24 mouse cellular contexts compared by ENCODE assay signal in the genomic region with DNA sequence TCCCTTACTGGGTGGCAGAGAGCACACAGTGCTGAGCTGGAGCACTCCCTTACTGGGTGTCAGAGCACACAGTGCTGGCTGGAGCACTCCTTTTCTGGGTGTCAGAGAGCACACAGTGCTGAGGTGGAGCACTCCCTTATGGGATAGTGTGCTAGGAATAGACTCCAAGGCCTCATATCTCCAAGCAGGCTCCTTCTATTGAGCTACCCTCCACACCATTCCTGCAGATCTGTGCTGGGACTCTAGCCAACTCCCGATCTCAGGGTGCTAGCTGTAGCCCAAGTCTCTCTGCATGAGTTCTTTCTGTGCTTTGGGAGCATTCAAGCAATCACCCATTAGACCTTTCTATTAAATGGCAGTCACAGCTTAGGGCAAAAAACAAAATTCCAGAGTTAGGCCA. TPM values are rescaled to one million over a fixed set of nuclear protein-coding genes. Genes with fewer than 3 reads are reported as not detected.
DNase-seq lines count a peak whose midpoint lies in the region; ATAC-seq and TF ChIP-seq lines count a peak whose summit lies in the region.
"Had no signal": no experiment of that assay in that cellular context is flagged by ENCODE, and none has a peak within 500 bp of the region (broad histone marks: within the 10 kb centered on the region; RNA-seq: fewer than 3 reads in every experiment).

No protein-coding gene starts in this region.

- peak; percentile 62 for DNase-seq in heart, adult 11 months
- no peak for DNase-seq in heart, postnatal 14 days
- peak; percentile 60 for DNase-seq in midbrain, embryonic 11.5 days (ENCODE audit: low spot score, missing footprints)
- DNase-seq in G1E (ENCODE audit: low spot score): no peak
- DNase-seq in stomach, postnatal 0 days (ENCODE audit: low spot score): no peak
- DNase-seq: adrenal gland, adult 8-10 months; adrenal gland, postnatal 25 days; cerebellum, adult 11-12 months; cerebellum, adult 8-10 months; cerebellum, postnatal 10 days; cerebellum, postnatal 36 days; embryo, embryonic 11 days; gastrocnemius, adult 2 months; gastrocnemius, postnatal 14 days; heart, adult 18-20 months; heart, postnatal 36 days had no signal

- WGBS in midbrain, embryonic 11.5 days: 64% methylated on average over 1 of the region's 1 CpGs
- 62% methylated on average over 1 of the region's 1 CpGs for WGBS in midbrain, embryonic 13.5 days
- 96% methylated on average over 1 of the region's 1 CpGs for WGBS in stomach, postnatal 0 days

- no peak overlapping the region for H3K9ac ChIP-seq in midbrain, embryonic 11.5 days (ENCODE audit: low read length)
- H3K9ac ChIP-seq in midbrain, embryonic 13.5 days (replicated peaks): no peak overlapping the region
- no peak overlapping the region for H3K9ac ChIP-seq in stomach, postnatal 0 days (ENCODE audit: low read length)
- H3K9ac ChIP-seq: embryonic facial prominence, embryonic 15.5 days; hindbrain, embryonic 14.5 days had no signal

- no peak overlapping the region for H3K4me3 ChIP-seq in midbrain, embryonic 11.5 days (ENCODE audit: low read depth, low read length)
- no peak overlapping the region for H3K4me3 ChIP-seq in midbrain, embryonic 13.5 days (replicated peaks)
- H3K4me3 ChIP-seq in G1E (ENCODE audit: low read depth, low read length): peak overlapping the region; percentile 11; the same call in 1 of the 2 replicates
- no peak overlapping the region for H3K4me3 ChIP-seq in stomach, postnatal 0 days (ENCODE audit: low read depth, low read length)
- H3K4me3 ChIP-seq: embryonic facial prominence, embryonic 15.5 days; gastrocnemius, adult 2 months had no signal

- no peaks in the 10 kb centered on the region for H3K27me3 ChIP-seq in midbrain, embryonic 11.5 days (ENCODE audit: control insufficient read depth, insufficient read depth, low read length)
- H3K27me3 ChIP-seq in midbrain, embryonic 13.5 days: no peaks in the 10 kb centered on the region
- no peaks in the 10 kb centered on the region for H3K27me3 ChIP-seq in G1E (ENCODE audit: insufficient read depth, low read length)
- H3K27me3 ChIP-seq in stomach, postnatal 0 days (ENCODE audit: control insufficient read depth, insufficient read depth, low read length): no peaks in the 10 kb centered on the region
- H3K27me3 ChIP-seq: embryonic facial prominence, embryonic 15.5 days had no signal

- H3K27ac ChIP-seq in midbrain, embryonic 11.5 days (ENCODE audit: low read depth, low read length): no peak overlapping the region
- H3K27ac ChIP-seq in midbrain, embryonic 13.5 days: no peak overlapping the region
- no peak overlapping the region for H3K27ac ChIP-seq in stomach, postnatal 0 days (replicated peaks)
- H3K27ac ChIP-seq: embryonic facial prominence, embryonic 15.5 days; gastrocnemius, adult 2 months; hindbrain, embryonic 14.5 days had no signal

- TF ChIP-seq EP300 in stomach, postnatal 0 days (optimal IDR thresholded peaks at IDR 0.05): no peak

- H3K36me3 ChIP-seq in midbrain, embryonic 11.5 days (ENCODE audit: control insufficient read depth, insufficient read depth, low read length): no peaks in the 10 kb centered on the region
- no peaks in the 10 kb centered on the region for H3K36me3 ChIP-seq in midbrain, embryonic 13.5 days
- H3K36me3 ChIP-seq in G1E (replicated peaks): no peaks in the 10 kb centered on the region
- H3K36me3 ChIP-seq in stomach, postnatal 0 days (ENCODE audit: control insufficient read depth, insufficient read depth, low read length): no peaks in the 10 kb centered on the region
- H3K36me3 ChIP-seq: embryonic facial prominence, embryonic 15.5 days had no signal

- intact Hi-C loops in heart, postnatal 14 days (cut with DNase I): no loop called here

- no peak overlapping the region for H3K4me2 ChIP-seq in midbrain, embryonic 11.5 days
- H3K4me2 ChIP-seq in midbrain, embryonic 13.5 days (replicated peaks): no peak overlapping the region
- H3K4me2 ChIP-seq in stomach, postnatal 0 days (replicated peaks; ENCODE audit: low read depth): no peak overlapping the region
- H3K4me2 ChIP-seq: embryonic facial prominence, embryonic 15.5 days; heart, embryonic 11.5 days; hindbrain, embryonic 14.5 days had no signal

- ATAC-seq in midbrain, embryonic 11.5 days (ENCODE audit: low FRiP score): no peak
- ATAC-seq in midbrain, embryonic 13.5 days: no peak
- no peak for ATAC-seq in G1E (ENCODE audit: extremely low read depth, insufficient number of reproducible peaks, low FRiP score, poor library complexity, severe bottlenecking)
- ATAC-seq in stomach, postnatal 0 days (ENCODE audit: low FRiP score, low TSS enrichment): 0 out of 2 replicates have a peak, but pooled peaks have one; percentile 24
- ATAC-seq: activated CD4-positive, CD25-positive, alpha-beta regulatory T cell, adult 4 months; CD4-positive, CD25-positive, alpha-beta regulatory T cell, adult 4 months; forebrain, embryonic 14.5 days; intestine, postnatal 0 days had no signal

- 0 out of 2 replicates have a peak, but pooled peaks cover under 1% of the 10 kb centered on the region for H3K4me1 ChIP-seq in midbrain, embryonic 11.5 days (ENCODE audit: control insufficient read depth, insufficient read depth, low read length)
- peaks cover 21% of the 10 kb centered on the region for H3K4me1 ChIP-seq in midbrain, embryonic 13.5 days (replicated peaks)
- no peaks in the 10 kb centered on the region for H3K4me1 ChIP-seq in G1E (ENCODE audit: insufficient read depth, low read depth, low read length)
- no peaks in the 10 kb centered on the region for H3K4me1 ChIP-seq in stomach, postnatal 0 days (replicated peaks; ENCODE audit: control insufficient read depth, insufficient read depth)
- H3K4me1 ChIP-seq: embryonic facial prominence, embryonic 15.5 days had no signal

- TF ChIP-seq CTCF in G1E (IDR thresholded peaks at IDR 0.05; ENCODE audit: low read depth, low read length): no peak
- TF ChIP-seq CTCF in stomach, postnatal 0 days (IDR thresholded peaks at IDR 0.05; ENCODE audit: low read depth): no peak

- H3K9me3 ChIP-seq in midbrain, embryonic 11.5 days (ENCODE audit: control insufficient read depth, low read length): no peaks in the 10 kb centered on the region
- H3K9me3 ChIP-seq in midbrain, embryonic 13.5 days: no peaks in the 10 kb centered on the region
- H3K9me3 ChIP-seq in G1E (replicated peaks): peaks cover 75% of the 10 kb centered on the region
- H3K9me3 ChIP-seq in stomach, postnatal 0 days (ENCODE audit: control insufficient read depth, low read length): no peaks in the 10 kb centered on the region
- H3K9me3 ChIP-seq: embryonic facial prominence, embryonic 15.5 days had no signal

RNA-seq across cellular contexts. Expression of a gene that starts 54.5 kb away (rescaled TPM):
- under 1 TPM; 0.15 to 0.45 TPM for total RNA-seq in heart, postnatal 14 days (2021)
- 17.2 and 20.3 TPM in 2 replicates for polyA plus RNA-seq in midbrain, embryonic 11.5 days (2014; fragmentation: Nextera tagmentation; extraction: Ambion mirVana)
- 45.1 and 50.4 TPM in 2 replicates for polyA plus RNA-seq in midbrain, embryonic 13.5 days (2015; fragmentation: Nextera tagmentation; extraction: Ambion mirVana)
- not detected in 2 replicates for total RNA-seq in G1E (2014; fragmentation: Nextera tagmentation)
- total RNA-seq in G1E (2017): 0.22 and 0.23 TPM in 2 replicates
- not detected in 2 replicates for polyA plus RNA-seq in G1E (2012)
- 1.6 and 1.7 TPM in 2 replicates for polyA plus RNA-seq in stomach, postnatal 0 days (2015; fragmentation: Nextera tagmentation; extraction: Ambion mirVana)
- polyA plus RNA-seq: CD4-positive, CD25-positive, alpha-beta regulatory T cell, adult 4 months had no signal

Comparison
In these comparisons a context has a peak if more than half of its experiments do, and no peak if none do; other contexts are left out.
1. DNase-seq: peak in heart, adult 11 months (single experiment) and midbrain, embryonic 11.5 days (single experiment); none in heart, postnatal 14 days (0 of 2), G1E (single experiment) and stomach, postnatal 0 days (single experiment).